Mouse (Mus musculus): ENCODE measurements around the gene Cyp2a5. TPM values are rescaled to one million over a fixed set of nuclear protein-coding genes. Genes with fewer than 3 reads are reported as not detected.

The Cyp2a5 gene
- 0.18 and 0.24 TPM in 2 replicates for polyA plus RNA-seq (2012; rRNA removed)

GRCm38 (mm10) chr7:26835059-26835458 is at the start of gene Cyp2a5:
TSS of gene Cyp2a5 (plus strand) at chr7:26835305.

GRCm38 (mm10) chr7:26808592-26808991 is 26.5 kb upstream of the Cyp2a5 start, which contains the start of gene Cyp2g1:
TSS of gene Cyp2g1 (plus strand) at chr7:26808892.

Other genes with a start within 250 kb of the Cyp2a5 start
- not detected in 2 replicates for gene Vmn1r185, start 216.8 kb upstream of the Cyp2a5 start, polyA plus RNA-seq (2012; rRNA removed)
- not detected in 2 replicates for gene Cyp2b23, start 148.9 kb upstream of the Cyp2a5 start, polyA plus RNA-seq (2012; rRNA removed)
- gene Cyp2b19, start 78.2 kb upstream of the Cyp2a5 start, polyA plus RNA-seq (2012; rRNA removed): not detected in 2 replicates
- not detected in 2 replicates for gene Cyp2g1, start 26.4 kb upstream of the Cyp2a5 start, polyA plus RNA-seq (2012; rRNA removed)
- 0.40 and 0.50 TPM in 2 replicates for gene Cyp2a22, start 104.1 kb downstream of the Cyp2a5 start, polyA plus RNA-seq (2012; rRNA removed)
- 1.6 and 2.0 TPM in 2 replicates for gene Cyp2a12, start 193.8 kb downstream of the Cyp2a5 start, polyA plus RNA-seq (2012; rRNA removed)

All from liver, embryonic 14 days (tissue).